Mouse (Mus musculus): ENCODE results near the gene Unc13b. TPM values are rescaled to one million over a fixed set of nuclear protein-coding genes. Genes with fewer than 3 reads are reported as not detected.

The Unc13b gene
- 1 to 10 TPM in 22 of 26 experiments, under 1 TPM in 4; 0.34 to 5.0 (median 1.9) TPM for total RNA-seq (2018; cell fraction: chromatin; rRNA removed)
- under 1 TPM; 0.17 to 0.72 (median 0.33) TPM for total RNA-seq (2018; cell fraction: cytosol; rRNA removed)
- total RNA-seq (2018; cell fraction: nucleus; rRNA removed), result 1 to 10 TPM in 11 of 26 experiments, under 1 TPM in 15; 0.34 to 2.6 (median 0.85) TPM
- polyA plus RNA-seq (2018), result 0.18 to 0.37 TPM (median 0.36 TPM) in 3 replicates

- Histone ChIP-seq H3K27ac (no peak within 1 kb of the TSS), H3K36me3 (ENCODE audit: inconsistent target) (no peaks in the 10 kb centered on the region), H3K4me3 (ENCODE audit: inconsistent target) (no peak within 1 kb of the TSS), H3K79me2 (ENCODE audit: inconsistent target) (no peaks in the 10 kb centered on the region)
- 2% methylated on average over 84 of the region's 90 CpGs for WGBS (ENCODE audit: missing documents)
Measured at GRCm38 (mm10) chr4:43058753-43059654, at the start of gene Unc13b. Gene Unc13b (plus strand): TSS chr4:43058953.

- H3K27ac ChIP-seq, result peak within 1 kb of the TSS; percentile 76
- H3K36me3 ChIP-seq (ENCODE audit: inconsistent target), result peaks cover 9% of the 10 kb centered on the region; the same call in 1 of the 2 replicates
- peak within 1 kb of the TSS; percentile 89 for H3K4me3 ChIP-seq (ENCODE audit: inconsistent target)
- H3K79me2 ChIP-seq (ENCODE audit: inconsistent target), result no peaks in the 10 kb centered on the region
- under 1% methylated on average over 35 of the region's 37 CpGs for WGBS (ENCODE audit: missing documents)
Measured at GRCm38 (mm10) chr4:43010161-43011038, 48.4 kb upstream of the Unc13b start, which contains the start of gene Fancg. Gene Fancg (minus strand): TSS chr4:43010506.

- peaks cover 4% of the 10 kb centered on the region; the same call in 1 of the 2 replicates for H3K36me3 ChIP-seq (ENCODE audit: inconsistent target)
- no peaks in the 10 kb centered on the region for H3K79me2 ChIP-seq (ENCODE audit: inconsistent target)
- WGBS (ENCODE audit: missing documents), result 100% methylated on average over 1 of the region's 1 CpGs
- H3K4me3 ChIP-seq (ENCODE audit: inconsistent target), result no peak overlapping the region
- H3K27ac ChIP-seq, result no peak overlapping the region
Measured at GRCm38 (mm10) chr4:43012091-43012490, 46.7 kb upstream of the Unc13b start.

- H3K27ac ChIP-seq, result no peak overlapping the region
- peaks cover 34% of the 10 kb centered on the region; the same call in 1 of the 2 replicates for H3K36me3 ChIP-seq (ENCODE audit: inconsistent target)
- no peaks in the 10 kb centered on the region for H3K79me2 ChIP-seq (ENCODE audit: inconsistent target)
- WGBS (ENCODE audit: missing documents), result 90% methylated on average over 4 of the region's 4 CpGs
- no peak overlapping the region for H3K4me3 ChIP-seq (ENCODE audit: inconsistent target)
Measured at GRCm38 (mm10) chr4:43018156-43018555, 40.6 kb upstream of the Unc13b start.

GRCm38 (mm10) chr4:43019176-43019575 is 39.6 kb upstream of the Unc13b start:
- WGBS (ENCODE audit: missing documents), result 94% methylated on average over 10 of the region's 10 CpGs
- H3K36me3 ChIP-seq (ENCODE audit: inconsistent target), result peaks cover 34% of the 10 kb centered on the region; the same call in 1 of the 2 replicates
- H3K4me3 ChIP-seq (ENCODE audit: inconsistent target), result no peak overlapping the region
- H3K27ac ChIP-seq, result no peak overlapping the region
- H3K79me2 ChIP-seq (ENCODE audit: inconsistent target), result no peaks in the 10 kb centered on the region

GRCm38 (mm10) chr4:43019641-43020465 is 38.9 kb upstream of the Unc13b start:
- Histone ChIP-seq H3K4me3 (ENCODE audit: inconsistent target) (no peak overlapping the region), H3K27ac (no peak overlapping the region), H3K36me3 (ENCODE audit: inconsistent target) (peaks cover 34% of the 10 kb centered on the region; the same call in 1 of the 2 replicates), H3K79me2 (ENCODE audit: inconsistent target) (no peaks in the 10 kb centered on the region)
- 95% methylated on average over 21 of the region's 23 CpGs for WGBS (ENCODE audit: missing documents)

- Histone ChIP-seq H3K36me3 (ENCODE audit: inconsistent target) (peaks cover 34% of the 10 kb centered on the region; the same call in 1 of the 2 replicates), H3K4me3 (ENCODE audit: inconsistent target) (no peak overlapping the region), H3K27ac (no peak overlapping the region), H3K79me2 (ENCODE audit: inconsistent target) (no peaks in the 10 kb centered on the region)
- 98% methylated on average over 16 of the region's 16 CpGs for WGBS (ENCODE audit: missing documents)
Measured at GRCm38 (mm10) chr4:43020876-43021275, 37.9 kb upstream of the Unc13b start.

GRCm38 (mm10) chr4:43021341-43021740 is 37.4 kb upstream of the Unc13b start:
- Histone ChIP-seq H3K27ac (no peak overlapping the region), H3K4me3 (ENCODE audit: inconsistent target) (no peak overlapping the region), H3K79me2 (ENCODE audit: inconsistent target) (no peaks in the 10 kb centered on the region), H3K36me3 (ENCODE audit: inconsistent target) (peaks cover 34% of the 10 kb centered on the region; the same call in 1 of the 2 replicates)
- 92% methylated on average over 17 of the region's 17 CpGs for WGBS (ENCODE audit: missing documents)

- peak overlapping the region; percentile 58 for H3K4me3 ChIP-seq (ENCODE audit: inconsistent target)
- H3K27ac ChIP-seq, result peak overlapping the region; percentile 52; the same call in 1 of the 2 replicates
- no peaks in the 10 kb centered on the region for H3K79me2 ChIP-seq (ENCODE audit: inconsistent target)
- 83% methylated on average over 14 of the region's 14 CpGs for WGBS (ENCODE audit: missing documents)
- H3K36me3 ChIP-seq (ENCODE audit: inconsistent target), result peaks cover 31% of the 10 kb centered on the region
Measured at GRCm38 (mm10) chr4:43024673-43025072, 34.1 kb upstream of the Unc13b start.

- Histone ChIP-seq H3K79me2 (ENCODE audit: inconsistent target) (no peaks in the 10 kb centered on the region), H3K27ac (peak within 1 kb of the TSS; percentile 52), H3K4me3 (ENCODE audit: inconsistent target) (peak within 1 kb of the TSS; percentile 58), H3K36me3 (ENCODE audit: inconsistent target) (peaks cover 31% of the 10 kb centered on the region)
- WGBS (ENCODE audit: missing documents), result 8% methylated on average over 42 of the region's 42 CpGs
Measured at GRCm38 (mm10) chr4:43025084-43025960, 33.4 kb upstream of the Unc13b start, which contains the start of gene Pigo. Gene Pigo (minus strand): TSS chr4:43025819.

- Histone ChIP-seq H3K79me2 (ENCODE audit: inconsistent target) (peaks cover 6% of the 10 kb centered on the region; the same call in 1 of the 2 replicates), H3K4me3 (ENCODE audit: inconsistent target) (no peak overlapping the region), H3K36me3 (ENCODE audit: inconsistent target) (peaks cover 26% of the 10 kb centered on the region), H3K27ac (no peak overlapping the region)
- 99% methylated on average over 7 of the region's 7 CpGs for WGBS (ENCODE audit: missing documents)
Measured at GRCm38 (mm10) chr4:43029121-43029520, 29.6 kb upstream of the Unc13b start.

GRCm38 (mm10) chr4:43029749-43030148 is 29.0 kb upstream of the Unc13b start:
- H3K4me3 ChIP-seq (ENCODE audit: inconsistent target), result no peak overlapping the region
- peaks cover 6% of the 10 kb centered on the region; the same call in 1 of the 2 replicates for H3K79me2 ChIP-seq (ENCODE audit: inconsistent target)

More at GRCm38 (mm10) chr4:43029749-43030148, 29.0 kb upstream of the Unc13b start:
- peaks cover 33% of the 10 kb centered on the region for H3K36me3 ChIP-seq (ENCODE audit: inconsistent target)
- 91% methylated on average over 9 of the region's 9 CpGs for WGBS (ENCODE audit: missing documents)
- no peak overlapping the region for H3K27ac ChIP-seq

Data from macrophage (primary cell).